Mouse (Mus musculus): ENCODE data around the gene Isca1. TPM values are rescaled to one million over a fixed set of nuclear protein-coding genes. Genes with fewer than 3 reads are reported as not detected.

The Isca1 gene
- polyA plus RNA-seq (2017; shearing (Covaris generic)): 76.1 TPM

DNA sequence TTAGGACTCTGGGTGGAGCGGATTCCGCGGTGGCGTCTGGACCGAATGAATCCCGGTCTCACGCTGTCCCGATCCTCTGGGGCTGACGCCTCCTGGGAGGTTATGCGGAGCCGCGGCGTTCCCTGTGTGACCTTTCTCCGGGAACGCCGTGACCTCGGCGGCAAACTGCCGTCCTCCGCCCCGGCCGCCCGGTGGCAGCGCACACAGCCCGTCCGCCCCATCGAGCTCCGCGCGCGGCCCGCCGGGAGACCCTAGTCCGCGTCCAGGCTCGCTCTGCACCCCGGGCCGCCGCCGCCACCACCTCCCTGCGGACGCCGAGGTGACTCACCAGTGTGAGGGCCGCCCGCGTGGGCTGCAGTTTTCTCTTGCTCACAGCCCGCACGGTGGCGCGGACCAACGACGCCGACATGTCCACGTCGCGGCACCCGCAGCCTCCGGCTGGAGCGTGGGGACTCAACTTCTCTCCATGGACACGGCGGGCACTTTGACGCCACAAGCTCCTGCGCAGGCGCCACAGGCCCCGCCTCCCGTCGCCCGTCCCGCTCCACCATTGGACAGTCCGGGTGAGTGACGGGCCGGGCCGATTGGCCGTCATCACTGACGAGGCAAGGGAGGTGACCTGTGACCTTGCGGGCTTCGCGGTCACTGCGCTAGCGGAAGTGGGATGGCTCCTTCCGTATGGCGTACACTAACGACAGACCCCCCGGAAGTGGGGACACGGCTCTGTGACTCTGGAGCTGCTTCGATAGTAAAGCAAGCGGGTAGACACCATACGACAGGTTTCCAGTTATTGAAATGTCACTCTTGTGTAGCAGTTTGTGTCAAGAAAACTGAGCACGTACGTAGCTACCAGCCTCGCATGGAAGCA lies at the start of gene Isca1:
TSS of gene Isca1 (minus strand) at position 515 of the 868 bp plus-strand sequence.

DNA sequence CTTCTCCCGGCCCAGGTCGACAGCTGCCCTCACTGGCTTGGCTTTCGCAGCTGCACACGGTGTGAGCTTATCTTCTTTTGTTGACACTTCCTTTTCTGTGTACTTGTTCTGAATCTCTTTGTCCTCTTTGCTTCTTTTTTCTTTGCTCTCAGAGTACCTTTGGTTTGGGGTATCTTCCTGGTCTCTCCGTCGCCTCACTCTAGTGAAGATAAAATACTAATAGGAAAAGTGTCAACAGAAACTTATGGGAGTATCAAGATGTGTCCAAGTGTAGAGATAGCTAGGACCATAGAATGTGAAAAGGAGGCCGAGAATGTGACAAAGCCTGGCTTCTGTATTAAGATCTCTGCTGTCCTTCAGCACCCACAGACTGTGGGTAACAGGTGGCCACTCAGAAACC lies 12.5 kb upstream of the Isca1 start, which contains the start of gene Gm49354:
TSS of gene Gm49354 (minus strand) at position 101 of the 400 bp plus-strand sequence.

DNA sequence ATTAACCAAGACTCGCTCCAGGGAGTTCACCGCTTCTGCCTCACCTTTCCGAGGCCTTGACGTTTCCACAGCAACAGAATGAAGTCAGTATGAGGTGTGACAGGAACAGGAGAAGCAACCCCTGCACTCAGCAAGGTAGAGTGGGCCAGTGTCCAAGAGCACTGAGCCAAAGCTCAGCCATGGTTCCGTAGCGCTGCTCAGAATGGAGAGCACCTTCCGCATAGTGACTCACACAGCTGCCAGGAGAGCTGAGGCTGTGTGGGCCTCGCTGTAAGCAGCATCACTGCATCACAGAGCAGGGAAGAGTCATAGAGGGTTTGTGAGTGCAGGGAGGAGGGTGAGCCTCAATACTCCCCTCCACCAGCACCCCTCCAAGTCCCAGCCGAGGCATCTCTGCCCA lies 22.9 kb downstream of the Isca1 start, which contains the start of gene 1700014D04Rik:
TSS of gene 1700014D04Rik (minus strand) at position 42 of the 400 bp plus-strand sequence.

DNA sequence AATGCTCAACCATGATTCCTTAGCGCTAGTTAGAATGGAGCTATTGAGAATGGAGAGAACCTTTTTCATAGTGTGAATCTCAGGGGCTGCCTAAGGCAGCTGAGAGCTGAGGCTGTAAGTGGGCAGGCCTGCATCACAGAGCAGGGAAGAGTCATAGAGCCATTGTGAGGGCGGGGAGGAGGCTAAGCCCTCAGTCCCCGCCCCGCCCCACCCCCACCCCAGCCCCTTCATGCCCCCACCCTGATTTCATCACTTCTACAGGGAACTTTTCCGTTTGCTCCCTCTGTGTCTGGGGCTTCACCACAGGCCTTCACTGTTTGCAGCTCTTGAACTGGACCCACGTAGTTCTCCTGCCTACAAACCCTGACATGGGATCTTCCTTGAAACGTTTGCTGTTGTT lies 38.0 kb downstream of the Isca1 start, which contains the start of gene Spata31d1d:
TSS of gene Spata31d1d (minus strand) at position 101 of the 400 bp plus-strand sequence.

DNA sequence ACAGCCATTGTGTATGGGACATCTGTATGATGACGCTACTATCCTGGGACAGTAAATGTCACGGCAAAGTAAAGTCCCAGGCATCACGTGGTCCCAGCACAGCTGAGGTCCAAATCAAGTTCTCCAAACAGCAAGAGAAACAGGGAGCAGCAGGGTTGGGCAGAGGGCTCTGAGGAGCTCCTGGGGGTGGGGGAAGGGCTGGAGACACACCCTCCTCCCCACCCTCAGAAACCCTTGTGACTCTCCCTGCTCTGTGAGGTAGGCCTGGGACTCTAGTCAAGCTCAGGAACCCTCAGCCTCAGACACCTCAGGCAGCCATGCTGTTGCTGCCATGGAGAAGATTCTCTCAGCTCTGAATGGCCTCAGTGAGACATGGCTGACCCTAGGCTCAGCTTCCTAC lies 57.6 kb downstream of the Isca1 start, which contains the start of gene Spata31d1b:
TSS of gene Spata31d1b (plus strand) at position 301 of the 400 bp plus-strand sequence.

DNA sequence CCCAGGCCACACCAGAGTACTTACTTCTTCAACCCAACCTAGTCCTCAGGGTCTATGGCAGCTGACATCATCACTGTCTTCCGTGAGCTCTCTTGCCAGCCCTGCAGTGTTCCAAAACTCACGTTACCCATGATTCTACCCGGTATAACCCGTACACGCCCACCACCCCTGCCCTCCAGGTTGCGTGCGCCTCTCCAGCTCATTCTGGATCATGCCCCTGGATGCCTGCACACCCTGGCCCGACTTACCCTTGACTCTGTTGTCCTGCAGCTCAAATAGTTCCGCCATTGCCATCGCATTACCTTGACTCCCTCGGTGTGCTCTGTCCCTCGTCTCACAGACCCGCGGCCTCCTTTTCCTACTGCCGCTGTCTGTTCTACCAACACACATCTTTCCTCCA lies 59.4 kb downstream of the Isca1 start, which contains the start of gene Spata31d1a:
TSS of gene Spata31d1a (minus strand) at position 101 of the 400 bp plus-strand sequence.

Other genes with a start within 250 kb of the Isca1 start
- 20.3 TPM for gene Agtpbp1, start 184.6 kb downstream of the Isca1 start, polyA plus RNA-seq (2017; shearing (Covaris generic))
- gene Naa35, start 184.6 kb downstream of the Isca1 start, polyA plus RNA-seq (2017; shearing (Covaris generic)): 84.3 TPM
- 46.7 TPM for gene Golm1, start 94.0 kb downstream of the Isca1 start, polyA plus RNA-seq (2017; shearing (Covaris generic))
- 0.15 TPM for gene 4921517D22Rik, start 75.7 kb downstream of the Isca1 start, polyA plus RNA-seq (2017; shearing (Covaris generic))
- not detected for gene Spata31d1a, start 59.5 kb downstream of the Isca1 start, polyA plus RNA-seq (2017; shearing (Covaris generic))
- not detected for gene Spata31d1b, start 57.5 kb downstream of the Isca1 start, polyA plus RNA-seq (2017; shearing (Covaris generic))
- not detected for gene Spata31d1d, start 38.1 kb downstream of the Isca1 start, polyA plus RNA-seq (2017; shearing (Covaris generic))
- gene 1700014D04Rik, start 23.1 kb downstream of the Isca1 start, polyA plus RNA-seq (2017; shearing (Covaris generic)): not detected
- not detected for gene Gm49354, start 12.4 kb upstream of the Isca1 start, polyA plus RNA-seq (2017; shearing (Covaris generic))
- gene Tut7, start 53.3 kb upstream of the Isca1 start, polyA plus RNA-seq (2017; shearing (Covaris generic)): 168 TPM

Data from inflammation-experienced regulatory T-cells, adult 16 weeks (primary cell).